Mouse (Mus musculus): ENCODE measurements around the gene Dpp9. TPM values are rescaled to one million over a fixed set of nuclear protein-coding genes. Genes with fewer than 3 reads are reported as not detected.

Gene Dpp9
- polyA plus RNA-seq, 1 experiment from 2014 or later: 26.2 TPM

DNA sequence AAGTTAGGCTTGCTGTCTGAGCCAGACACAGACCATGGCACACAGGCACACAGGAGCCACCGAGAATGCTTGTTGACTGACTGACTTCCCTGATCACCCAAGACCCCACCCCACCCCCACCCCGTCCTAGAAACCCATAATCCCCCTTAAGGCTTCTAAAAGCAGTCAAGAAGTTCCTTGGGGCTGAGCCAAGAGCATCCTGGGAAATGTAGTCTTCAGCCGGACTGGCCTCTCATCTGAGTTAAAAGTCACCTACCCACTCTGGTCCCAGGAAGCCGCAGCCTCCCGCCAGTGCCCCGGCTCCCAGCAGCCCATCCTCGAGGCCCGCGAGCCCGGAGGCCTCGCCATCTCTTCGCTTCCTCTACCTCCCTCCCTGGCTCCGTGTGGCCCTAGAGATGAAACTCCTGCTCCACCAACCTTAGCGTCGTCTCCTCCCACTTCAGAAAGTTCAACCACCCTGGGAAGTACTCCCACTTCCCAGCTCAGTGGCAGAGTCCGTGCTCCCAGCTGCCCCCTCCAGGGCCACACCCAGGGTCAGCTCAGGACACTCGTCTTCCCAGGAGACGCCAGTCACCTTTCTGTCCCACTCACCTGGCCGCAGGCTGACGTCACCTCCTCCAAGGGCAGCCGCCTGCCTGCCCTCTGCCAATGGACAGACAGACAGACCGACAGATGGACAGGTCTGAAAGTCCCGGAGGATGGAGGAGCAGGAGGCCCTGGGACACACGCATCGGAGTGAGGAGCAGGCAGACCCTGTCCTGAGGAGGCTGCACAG lies 80.7 kb downstream of the Dpp9 start:
- H3K36me3 ChIP-seq (ENCODE audit: control insufficient read depth, insufficient read depth, low read length): no peaks in the 10 kb centered on the region
- 14% methylated on average over 25 of the region's 25 CpGs for WGBS
- ATAC-seq (ENCODE audit: low FRiP score): no peak
- peak overlapping the region; percentile 18 for H3K4me3 ChIP-seq (ENCODE audit: low read depth, low read length)
- no peak for DNase-seq (ENCODE audit: low spot score)
- no peak overlapping the region for H3K27ac ChIP-seq (ENCODE audit: low read depth, low read length)
- no peaks in the 10 kb centered on the region for H3K9me3 ChIP-seq (ENCODE audit: control insufficient read depth, low read length)
- H3K4me1 ChIP-seq (replicated peaks; ENCODE audit: control insufficient read depth, insufficient read depth, low read length): peaks cover 15% of the 10 kb centered on the region
- peak overlapping the region; percentile 93 for H3K4me2 ChIP-seq (replicated peaks; ENCODE audit: low read depth, low read length)
- peaks cover 35% of the 10 kb centered on the region for H3K27me3 ChIP-seq (ENCODE audit: control insufficient read depth, insufficient read depth, low read length)
- H3K9ac ChIP-seq (ENCODE audit: low read depth, low read length): no peak overlapping the region

MicroRNA genes within 50 kb of the gene (microRNA counts, 519-probe panel; counts per million panel counts)
- not detected for microRNA mmu-miR-7b

Other genes with a start within 250 kb of the Dpp9 start
- 95.2 and 102 TPM in 2 replicates for gene Shd, start 248.4 kb downstream of the Dpp9 start, polyA plus RNA-seq (2014; fragmentation: Nextera tagmentation; extraction: Ambion mirVana)
- gene Fsd1, start 232.4 kb downstream of the Dpp9 start, polyA plus RNA-seq (2014; fragmentation: Nextera tagmentation; extraction: Ambion mirVana): 65.0 and 66.5 TPM in 2 replicates
- gene Stap2, start 213.3 kb downstream of the Dpp9 start, polyA plus RNA-seq (2014; fragmentation: Nextera tagmentation; extraction: Ambion mirVana): 5.1 and 6.3 TPM in 2 replicates
- 141 and 163 TPM in 2 replicates for gene Mpnd, start 213.2 kb downstream of the Dpp9 start, polyA plus RNA-seq (2014; fragmentation: Nextera tagmentation; extraction: Ambion mirVana)
- gene Sh3gl1, start 182.3 kb downstream of the Dpp9 start, polyA plus RNA-seq (2014; fragmentation: Nextera tagmentation; extraction: Ambion mirVana): 112 and 114 TPM in 2 replicates
- gene Chaf1a, start 178.5 kb downstream of the Dpp9 start, polyA plus RNA-seq (2014; fragmentation: Nextera tagmentation; extraction: Ambion mirVana): 16.1 and 18.9 TPM in 2 replicates
- 50.6 and 51.1 TPM in 2 replicates for gene Ubxn6, start 143.9 kb downstream of the Dpp9 start, polyA plus RNA-seq (2014; fragmentation: Nextera tagmentation; extraction: Ambion mirVana)
- 100 and 113 TPM in 2 replicates for gene Hdgfl2, start 139.3 kb downstream of the Dpp9 start, polyA plus RNA-seq (2014; fragmentation: Nextera tagmentation; extraction: Ambion mirVana)
- 0.07 and 0.09 TPM in 2 replicates for gene Plin4, start 109.1 kb downstream of the Dpp9 start, polyA plus RNA-seq (2014; fragmentation: Nextera tagmentation; extraction: Ambion mirVana)
- gene Plin5, start 101.3 kb downstream of the Dpp9 start, polyA plus RNA-seq (2014; fragmentation: Nextera tagmentation; extraction: Ambion mirVana): 0.20 and 0.28 TPM in 2 replicates
- 0.21 TPM in 1 of 2 replicates, not detected in the other for gene Lrg1, start 96.9 kb downstream of the Dpp9 start, polyA plus RNA-seq (2014; fragmentation: Nextera tagmentation; extraction: Ambion mirVana)
- gene Sema6b, start 78.6 kb downstream of the Dpp9 start, polyA plus RNA-seq (2014; fragmentation: Nextera tagmentation; extraction: Ambion mirVana): 2.5 and 2.6 TPM in 2 replicates
- gene Tnfaip8l1, start 56.4 kb downstream of the Dpp9 start, polyA plus RNA-seq (2014; fragmentation: Nextera tagmentation; extraction: Ambion mirVana): 8.5 and 9.9 TPM in 2 replicates
- 62.1 and 62.9 TPM in 2 replicates for gene Mydgf, start 35.0 kb downstream of the Dpp9 start, polyA plus RNA-seq (2014; fragmentation: Nextera tagmentation; extraction: Ambion mirVana)
- 12.8 and 14.4 TPM in 2 replicates for gene Fem1a, start 37.9 kb upstream of the Dpp9 start, polyA plus RNA-seq (2014; fragmentation: Nextera tagmentation; extraction: Ambion mirVana)
- gene Ticam1, start 57.9 kb upstream of the Dpp9 start, polyA plus RNA-seq (2014; fragmentation: Nextera tagmentation; extraction: Ambion mirVana): 2.1 and 2.7 TPM in 2 replicates
- 25.0 and 26.2 TPM in 2 replicates for gene Plin3, start 74.0 kb upstream of the Dpp9 start, polyA plus RNA-seq (2014; fragmentation: Nextera tagmentation; extraction: Ambion mirVana)
- gene Arrdc5, start 81.4 kb upstream of the Dpp9 start, polyA plus RNA-seq (2014; fragmentation: Nextera tagmentation; extraction: Ambion mirVana): not detected in 2 replicates
- 77.7 and 95.9 TPM in 2 replicates for gene Uhrf1, start 84.4 kb upstream of the Dpp9 start, polyA plus RNA-seq (2014; fragmentation: Nextera tagmentation; extraction: Ambion mirVana)
- 33.7 and 39.0 TPM in 2 replicates for gene Kdm4b, start 107.2 kb upstream of the Dpp9 start, polyA plus RNA-seq (2014; fragmentation: Nextera tagmentation; extraction: Ambion mirVana)